Mouse (Mus musculus): ENCODE measurements around the gene Cyp11a1. TPM values are rescaled to one million over a fixed set of nuclear protein-coding genes. Genes with fewer than 3 reads are reported as not detected.

The Cyp11a1 gene
- total and polyA plus RNA-seq, 3 experiments, result not detected

DNA sequence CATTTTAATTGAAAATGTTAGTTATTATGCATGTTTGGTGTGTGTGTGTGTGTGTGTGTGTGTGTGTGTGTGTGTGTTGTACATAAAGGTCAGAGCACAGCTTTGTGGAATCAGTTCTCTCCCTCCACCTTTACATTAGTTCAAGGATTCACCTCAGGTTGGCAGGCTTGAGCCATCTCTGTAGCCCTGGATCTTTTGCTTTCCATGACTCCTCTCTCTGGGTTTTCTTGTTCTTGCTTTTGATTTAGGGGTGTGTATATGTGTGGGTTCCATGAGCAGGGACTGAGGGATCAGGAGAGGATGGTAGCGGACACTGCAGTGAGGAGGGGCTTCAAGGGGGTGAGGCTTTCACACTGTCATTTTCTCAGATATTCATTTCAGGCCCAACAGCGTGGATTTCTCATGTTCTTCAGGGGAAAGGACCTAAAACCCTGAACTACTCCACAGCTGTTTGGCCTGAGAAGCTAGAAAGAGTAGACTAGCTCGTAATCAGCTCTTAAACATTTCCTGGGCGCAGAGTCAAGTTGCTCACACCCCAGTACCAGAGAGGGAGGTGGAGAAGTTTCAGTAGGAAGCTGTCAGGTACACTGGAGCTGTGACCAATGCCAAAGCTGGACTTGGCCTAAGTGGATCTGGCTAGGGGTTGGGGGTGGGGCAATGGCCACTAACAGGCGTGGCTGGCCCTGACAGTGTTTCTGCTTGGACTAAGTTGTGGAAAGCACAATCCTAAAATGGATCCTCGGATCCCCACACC, 59.9 kb downstream of the Cyp11a1 start:
- Histone ChIP-seq H3K4me1 (ENCODE audit: control insufficient read depth in 1 of 2, insufficient read depth in 2 of 2, low read length in 2 of 2) (peaks cover 0 to 14% of the 10 kb centered on the region in 2 experiments; a peak in 1 of 4 replicates), H3K9ac (ENCODE audit: control insufficient read depth, low read depth, low read length, poor library complexity, severe bottlenecking) (no peak overlapping the region)
- no peak for DNase-seq (ENCODE audit: low read depth, low spot score)

DNA sequence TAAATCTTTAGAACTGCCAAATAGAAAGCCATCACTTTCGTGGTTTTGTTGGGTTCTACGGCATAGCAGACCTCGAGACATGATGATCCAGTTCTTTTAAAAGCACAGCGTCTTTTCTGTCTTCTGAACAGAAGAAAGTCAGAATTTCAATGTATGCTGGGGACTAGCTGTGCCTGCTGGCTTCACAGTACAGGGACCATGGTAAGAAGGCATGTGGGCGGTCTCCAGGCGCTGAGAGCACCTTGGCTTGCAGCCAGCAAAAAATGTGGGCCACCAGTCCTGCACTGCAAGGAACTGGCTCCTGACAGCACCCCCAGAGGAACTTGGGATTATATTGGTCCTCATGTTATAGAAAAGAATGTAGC, 60.5 kb downstream of the Cyp11a1 start:
- no peaks in the 10 kb centered on the region for H3K9me3 ChIP-seq (replicated peaks; ENCODE audit: insufficient read depth, low read length)
- DNase-seq (ENCODE audit: low read depth, low spot score), result peak; percentile 21
- H3K4me3 ChIP-seq (ENCODE audit: control insufficient read depth in 1 of 2, insufficient read depth in 1 of 2, low read depth in 2 of 2, low read length in 2 of 2), result no peak overlapping the region
- H3K36me3 ChIP-seq (ENCODE audit: control insufficient read depth in 1 of 2, insufficient read depth in 2 of 2, low read length in 2 of 2), result no peaks in the 10 kb centered on the region
- H3K4me1 ChIP-seq (ENCODE audit: control insufficient read depth in 1 of 2, insufficient read depth in 2 of 2, low read length in 2 of 2), result 0 out of 4 replicates have a peak, but pooled peaks cover 0 to 9% of the 10 kb centered on the region in 2 experiments
- no peak for TF ChIP-seq SIN3A (IDR thresholded peaks at IDR 0.05; ENCODE audit: low read length)
- no peak for TF ChIP-seq CHD2 (IDR thresholded peaks at IDR 0.05; ENCODE audit: low read length)
- TF ChIP-seq POLR2AphosphoS5 (IDR thresholded peaks at IDR 0.05; ENCODE audit: borderline replicate concordance, low read depth, low read length), result no peak
- no peak for TF ChIP-seq RCOR1 (IDR thresholded peaks at IDR 0.05; ENCODE audit: low read depth, low read length)
- TF ChIP-seq TBP (IDR thresholded peaks at IDR 0.05; ENCODE audit: low read depth, low read length), result no peak
- TF ChIP-seq MEF2A (IDR thresholded peaks at IDR 0.05; ENCODE audit: extremely low read depth, insufficient replicate concordance, low read depth, low read length, poor library complexity, severe bottlenecking), result no peak
- TF ChIP-seq MYB (IDR thresholded peaks at IDR 0.05; ENCODE audit: low read depth, low read length), result no peak
- no peak for TF ChIP-seq CTCF (IDR thresholded peaks at IDR 0.05 in 2 of 3, conservative IDR thresholded peaks at IDR 0.05 in 1 of 3; ENCODE audit: control insufficient read depth in 1 of 3, insufficient read depth in 1 of 3, low read depth in 2 of 3, low read length in 3 of 3, poor library complexity in 1 of 3, severe bottlenecking in 1 of 3)
- H3K9ac ChIP-seq (ENCODE audit: control insufficient read depth, low read depth, low read length, poor library complexity, severe bottlenecking), result no peak overlapping the region
- H3K27ac ChIP-seq (ENCODE audit: control insufficient read depth, low read depth, low read length), result no peak overlapping the region
- peaks cover 0 to 5% of the 10 kb centered on the region in 2 experiments; a peak in 3 of 4 replicates for H3K27me3 ChIP-seq (ENCODE audit: control insufficient read depth in 1 of 2, insufficient read depth in 2 of 2, low read length in 2 of 2)
- no peaks in the 10 kb centered on the region for H3K79me2 ChIP-seq (ENCODE audit: control insufficient read depth, insufficient read depth, low read length, poor library complexity)

More for the DNA sequence above, 59.9 kb downstream of the Cyp11a1 start:
- Histone ChIP-seq H3K4me3 (ENCODE audit: control insufficient read depth in 1 of 2, insufficient read depth in 1 of 2, low read depth in 2 of 2, low read length in 2 of 2) (no peak overlapping the region), H3K9me3 (replicated peaks; ENCODE audit: insufficient read depth, low read length) (no peaks in the 10 kb centered on the region), H3K27me3 (ENCODE audit: control insufficient read depth in 1 of 2, insufficient read depth in 2 of 2, low read length in 2 of 2) (peaks cover 0 to 5% of the 10 kb centered on the region in 2 experiments; a peak in 3 of 4 replicates), H3K27ac (ENCODE audit: control insufficient read depth, low read depth, low read length) (no peak overlapping the region), H3K36me3 (ENCODE audit: control insufficient read depth in 1 of 2, insufficient read depth in 2 of 2, low read length in 2 of 2) (no peaks in the 10 kb centered on the region), H3K79me2 (ENCODE audit: control insufficient read depth, insufficient read depth, low read length, poor library complexity) (no peaks in the 10 kb centered on the region)
- TF ChIP-seq USF2 (IDR thresholded peaks at IDR 0.05; ENCODE audit: borderline replicate concordance in 1 of 2, insufficient read depth in 1 of 2, low read depth in 1 of 2, low read length in 2 of 2), result no peak
- TF ChIP-seq POLR2AphosphoS2 (IDR thresholded peaks at IDR 0.05; ENCODE audit: low read length), result no peak

DNA sequence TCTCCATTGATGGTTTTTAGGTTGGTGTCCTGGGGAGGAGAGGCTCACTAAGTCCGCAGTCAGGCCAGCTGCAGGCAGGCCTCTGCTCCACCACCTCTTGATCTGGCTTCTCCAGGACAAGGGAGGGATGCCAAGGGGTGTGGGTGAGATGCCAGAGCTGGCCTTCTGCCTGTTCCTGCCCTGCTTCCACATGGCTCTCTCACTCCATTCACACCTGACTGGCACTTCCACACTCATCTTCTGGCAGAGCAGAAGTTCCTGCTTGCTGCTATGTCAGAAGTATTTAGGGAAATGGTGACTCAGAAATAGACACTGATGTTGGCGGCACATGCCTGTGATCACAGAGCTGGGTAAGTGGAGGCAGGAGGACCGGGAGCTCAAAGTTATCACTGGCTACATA, 61.3 kb downstream of the Cyp11a1 start:
- DNase-seq (ENCODE audit: low read depth, low spot score), result no peak
- Histone ChIP-seq H3K79me2 (ENCODE audit: control insufficient read depth, insufficient read depth, low read length, poor library complexity) (no peaks in the 10 kb centered on the region), H3K9ac (ENCODE audit: control insufficient read depth, low read depth, low read length, poor library complexity, severe bottlenecking) (no peak overlapping the region), H3K4me1 (ENCODE audit: control insufficient read depth in 1 of 2, insufficient read depth in 2 of 2, low read length in 2 of 2) (0 out of 4 replicates have a peak, but pooled peaks cover 0 to 4% of the 10 kb centered on the region in 2 experiments), H3K9me3 (replicated peaks; ENCODE audit: insufficient read depth, low read length) (no peaks in the 10 kb centered on the region), H3K4me3 (ENCODE audit: control insufficient read depth in 1 of 2, insufficient read depth in 1 of 2, low read depth in 2 of 2, low read length in 2 of 2) (no peak overlapping the region), H3K27ac (ENCODE audit: control insufficient read depth, low read depth, low read length) (no peak overlapping the region), H3K36me3 (ENCODE audit: control insufficient read depth in 1 of 2, insufficient read depth in 2 of 2, low read length in 2 of 2) (no peaks in the 10 kb centered on the region), H3K27me3 (ENCODE audit: control insufficient read depth in 1 of 2, insufficient read depth in 2 of 2, low read length in 2 of 2) (peaks cover 0 to 5% of the 10 kb centered on the region in 2 experiments; a peak in 3 of 4 replicates)
- TF ChIP-seq E2F4 (IDR thresholded peaks at IDR 0.05; ENCODE audit: borderline replicate concordance, low read depth, low read length) (no peak), MAFK (IDR thresholded peaks at IDR 0.05; ENCODE audit: borderline replicate concordance, low read depth, low read length) (no peak), KAT2A (conservative IDR thresholded peaks at IDR 0.05; ENCODE audit: low read depth, low read length) (no peak), GABPA (IDR thresholded peaks at IDR 0.05; ENCODE audit: low read depth, low read length) (no peak), NELFE (IDR thresholded peaks at IDR 0.05; ENCODE audit: low read depth, low read length) (no peak), TAL1 (IDR thresholded peaks at IDR 0.05; ENCODE audit: low read length) (no peak), ELF1 (IDR thresholded peaks at IDR 0.05; ENCODE audit: low read depth, low read length) (no peak), USF1 (IDR thresholded peaks at IDR 0.05; ENCODE audit: low read depth, low read length) (no peak), JUND (IDR thresholded peaks at IDR 0.05; ENCODE audit: low read depth, low read length) (no peak), HCFC1 (IDR thresholded peaks at IDR 0.05; ENCODE audit: low read depth, low read length) (no peak), BHLHE40 (IDR thresholded peaks at IDR 0.05; ENCODE audit: borderline replicate concordance, low read depth, low read length) (no peak), ZMIZ1 (IDR thresholded peaks at IDR 0.05; ENCODE audit: low read depth, low read length) (no peak), ZKSCAN1 (IDR thresholded peaks at IDR 0.05; ENCODE audit: low read depth, low read length) (no peak), POLR2AphosphoS2 (IDR thresholded peaks at IDR 0.05; ENCODE audit: low read length) (no peak), CHD2 (IDR thresholded peaks at IDR 0.05; ENCODE audit: low read length) (no peak), TBP (IDR thresholded peaks at IDR 0.05; ENCODE audit: low read depth, low read length) (no peak), POLR2A (IDR thresholded peaks at IDR 0.05; ENCODE audit: control insufficient read depth in 1 of 2, insufficient read depth in 1 of 2, low read depth in 1 of 2, low read length in 2 of 2, poor library complexity in 1 of 2) (no peak), MEF2A (IDR thresholded peaks at IDR 0.05; ENCODE audit: extremely low read depth, insufficient replicate concordance, low read depth, low read length, poor library complexity, severe bottlenecking) (no peak)

Data from MEL (cell line).